Mouse (Mus musculus) hindbrain, postnatal 0 days (tissue): ENCODE results near the gene Trim5. TPM values are rescaled to one million over a fixed set of nuclear protein-coding genes. Genes with fewer than 3 reads are reported as not detected.
A peak's percentile ranks its signal among the peaks of the same experiment; 100 is the strongest.
"Not testable (repeated sequence)": the region's sequence is repeated elsewhere in the genome, so short reads cannot be mapped to it uniquely, and the experiment has no call there.

Experiments used
- ATAC-seq: fragments of 200-750 bp; cut with Nextera tagmentation; 2 replicates; pipeline ENCODE4 v1.8.0; 2017; ENCODE audit warnings: mild to moderate bottlenecking, moderate TSS enrichment, moderate library complexity
- DNase-seq: peaks from one replicate; pipeline ENCODE4 v3.0.0-alpha.2; 2015; ENCODE audit warnings: low spot score
- H3K27ac ChIP-seq: fragments of 300-500 bp; sonication (generic); 2 replicates; pipeline ENCODE4 v1.5.1; 2014; ENCODE audit warnings: mild to moderate bottlenecking
- H3K27me3 ChIP-seq: fragments of 300-500 bp; sonication (generic); 2 replicates; pipeline ENCODE4 v1.6.1; 2014; ENCODE audit warnings: low read length, mixed read lengths; ENCODE audit not compliant: insufficient read depth
- H3K36me3 ChIP-seq: fragments of 300-500 bp; sonication (generic); 2 replicates; pipeline ENCODE4 v1.6.1; 2014; ENCODE audit warnings: low read length, mixed read lengths; ENCODE audit not compliant: insufficient read depth
- H3K4me1 ChIP-seq: fragments of 300-500 bp; sonication (generic); 2 replicates; pipeline ENCODE4 v1.6.1; 2014; ENCODE audit warnings: antibody characterized with exemption, low read length, mixed read lengths; ENCODE audit not compliant: insufficient read depth
- H3K4me2 ChIP-seq: fragments of 300-500 bp; sonication (generic); 2 replicates; pipeline ENCODE4 v1.6.1; 2014; ENCODE audit warnings: low read depth, mild to moderate bottlenecking, low read length, moderate library complexity, mixed read lengths
- H3K4me3 ChIP-seq: fragments of 300-500 bp; sonication (generic); 2 replicates; pipeline ENCODE4 v1.5.1; 2014; ENCODE audit warnings: low read length
- H3K9ac ChIP-seq: fragments of 300-500 bp; sonication (generic); replicated peaks from 2 replicates; pipeline ENCODE4 v1.6.1; 2014; ENCODE audit warnings: mild to moderate bottlenecking, low read length, moderate library complexity, mixed read lengths
- H3K9me3 ChIP-seq: fragments of 300-500 bp; sonication (generic); 2 replicates; pipeline ENCODE4 v1.6.1; 2016; ENCODE audit warnings: low read length, mixed read lengths
- CTCF ChIP-seq: IDR thresholded peaks from 2 replicates; pipeline ENCODE4 v1.5.1; 2016; ENCODE audit warnings: antibody characterized with exemption, control low read depth, low read depth
- WGBS: fragments of 180-500 bp; shearing (Covaris S2); extraction: QIAGEN DNeasy Blood & Tissue Kit; methylation state at CpG from one replicate; pipeline ENCODE4 v1.1.7; 2014; 5-methylcytosine and 5-hydroxymethylcytosine counted together
- polyA plus RNA-seq: library from polyadenylated mRNA; unstranded; fragments of >200 nt; fragmentation: Nextera tagmentation; extraction: Ambion mirVana; gene quantifications from 2 replicates; pipeline ENCODE4 v1.2.1, GENCODE M21; 2015
- total RNA-seq: library from RNA; depleted of rRNA; stranded (reverse); fragments of >200 nt; gene quantifications from 2 replicates; pipeline ENCODE4 v1.2.3, GENCODE M21; 2014; rRNA removed

Gene Trim5
- total RNA-seq (0.16 TPM in 1 of 2 replicates, not detected in the other), polyA plus RNA-seq (0.25 and 0.47 TPM in 2 replicates)

DNA sequence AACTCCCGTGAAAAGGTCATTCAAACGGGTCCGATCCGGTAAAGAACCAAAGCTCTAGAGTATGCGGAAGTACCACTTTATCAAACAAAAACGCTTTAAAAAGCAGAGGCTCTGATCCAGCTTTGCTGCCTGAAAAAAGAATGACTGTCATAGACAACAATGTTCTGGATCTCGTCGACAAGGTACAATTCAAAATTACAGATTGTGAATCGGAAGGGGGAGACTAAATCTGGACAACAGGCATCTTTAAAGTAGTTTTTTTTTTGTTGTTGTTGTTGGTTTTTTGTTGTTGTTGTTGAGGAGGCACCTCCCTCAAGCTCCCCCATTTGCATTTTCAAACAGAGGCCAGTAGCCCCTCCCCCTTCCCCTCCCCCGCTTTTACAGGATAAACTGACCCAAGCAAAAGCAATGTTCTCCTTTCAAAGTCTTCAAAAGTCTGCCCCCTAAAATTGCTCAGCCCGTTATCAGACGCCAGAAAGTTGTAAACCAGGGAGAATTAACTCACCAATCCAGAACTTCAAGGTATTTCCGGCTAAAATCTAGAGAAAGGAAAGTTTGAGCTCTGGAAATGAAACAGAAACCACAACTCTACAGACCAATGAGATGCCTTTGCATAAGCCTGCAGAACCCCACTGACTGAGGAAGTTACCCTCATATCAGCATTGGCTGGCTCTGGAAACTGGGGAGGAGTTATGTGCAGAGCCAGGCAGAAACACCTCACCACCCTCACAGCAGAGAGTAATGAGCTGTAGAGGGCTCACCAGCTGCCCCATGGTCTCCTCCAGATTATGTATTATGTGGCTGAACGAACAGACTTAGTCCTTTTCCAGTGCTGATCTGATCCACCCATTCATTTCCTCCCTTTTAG, at the start of gene Trim5:
Gene Trim5 (minus strand): TSS at position 519 of the 868 bp plus-strand sequence.
- H3K4me2 ChIP-seq = 0 out of 2 replicates have a peak within 1 kb of the TSS, but pooled peaks have one; percentile 27
- DNase-seq, H3K9me3 ChIP-seq, H3K4me3 ChIP-seq, H3K27ac ChIP-seq, H3K36me3 ChIP-seq, H3K4me1 ChIP-seq, H3K9ac ChIP-seq, H3K27me3 ChIP-seq: not testable (repeated sequence)
- peak; percentile 76 for ATAC-seq
- WGBS = 42% methylated on average over 14 of the region's 14 CpGs

DNA sequence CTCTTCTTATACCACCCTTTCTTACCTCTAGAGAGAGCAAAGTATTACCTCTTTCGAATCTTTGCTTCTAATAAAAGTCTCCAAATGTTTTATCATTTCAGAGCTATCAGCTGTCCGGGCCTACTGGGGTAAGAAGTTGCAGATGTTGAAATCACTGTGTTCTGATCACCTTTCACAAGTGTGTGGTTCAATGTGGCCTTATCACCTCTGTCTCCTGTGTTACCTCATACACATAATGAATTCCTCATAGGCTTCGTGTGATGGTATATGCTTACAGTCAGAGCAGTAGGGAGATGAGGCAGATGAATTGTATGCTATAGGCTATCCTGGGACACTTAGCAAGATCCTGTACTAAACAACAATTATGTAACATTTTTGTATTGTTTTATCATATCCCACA, 47.7 kb upstream of the Trim5 start:
- 87% methylated on average over 3 of the region's 3 CpGs for WGBS
- not testable (repeated sequence) for H3K4me3 ChIP-seq, H3K4me2 ChIP-seq

DNA sequence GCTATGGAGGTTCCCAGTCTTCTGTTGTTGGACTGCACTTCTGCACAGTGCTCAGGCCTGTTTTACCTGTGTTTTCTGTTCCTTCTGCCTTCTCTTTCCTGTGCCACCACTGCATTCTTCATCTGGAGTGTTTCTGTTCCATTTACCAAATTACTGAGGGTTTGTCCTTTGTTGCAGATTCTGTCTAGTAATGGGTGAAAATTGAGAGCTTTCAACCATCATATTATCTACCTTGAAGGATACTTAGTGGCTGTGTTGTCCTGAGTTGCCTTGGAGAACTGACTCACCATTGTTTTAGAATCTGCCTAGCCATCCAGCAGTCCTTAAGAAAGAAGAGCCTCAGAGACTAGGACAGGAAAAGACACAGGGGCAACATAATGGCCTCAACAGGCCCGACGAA, 41.3 kb upstream of the Trim5 start, which contains the start of gene Trim34b:
Gene Trim34b (plus strand): TSS at position 301 of the 400 bp plus-strand sequence.
- not testable (repeated sequence) for H3K36me3 ChIP-seq, H3K9ac ChIP-seq, H3K27me3 ChIP-seq

More for the DNA sequence above, 47.7 kb upstream of the Trim5 start:
- H3K9me3 ChIP-seq, ATAC-seq, DNase-seq, H3K4me1 ChIP-seq, H3K9ac ChIP-seq, H3K27ac ChIP-seq, H3K36me3 ChIP-seq, H3K27me3 ChIP-seq: not testable (repeated sequence)

DNA sequence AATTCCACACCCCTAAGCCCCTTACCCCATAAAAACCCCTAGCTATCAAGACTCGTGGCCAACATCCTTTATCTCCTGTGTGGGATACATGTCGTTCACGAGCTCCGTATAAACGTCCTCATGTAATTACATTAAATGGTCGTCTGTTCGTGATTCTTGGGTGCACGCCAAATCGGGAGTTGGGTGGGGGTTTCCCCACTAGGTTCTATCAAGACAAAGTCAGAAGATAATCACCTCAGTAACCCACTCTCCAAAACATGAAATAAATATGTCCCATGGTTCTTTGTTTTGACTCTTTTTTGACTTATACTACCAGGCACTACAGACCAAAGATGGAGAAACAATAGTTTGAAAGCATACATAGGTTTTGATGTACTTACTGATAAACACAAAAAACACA, 34.1 kb upstream of the Trim5 start:
- H3K27ac ChIP-seq = no peak overlapping the region
- H3K36me3 ChIP-seq = no peaks in the 10 kb centered on the region
- ATAC-seq (no peak), DNase-seq (no peak)
- 84% methylated on average over 9 of the region's 9 CpGs for WGBS
- H3K4me1 ChIP-seq = no peaks in the 10 kb centered on the region
- H3K9ac ChIP-seq = no peak overlapping the region
- no peaks in the 10 kb centered on the region for H3K27me3 ChIP-seq
- H3K9me3 ChIP-seq = no peaks in the 10 kb centered on the region
- TF ChIP-seq CTCF = no peak
- H3K4me3 ChIP-seq = no peak overlapping the region
- H3K4me2 ChIP-seq = no peak overlapping the region

More for the DNA sequence above, 41.3 kb upstream of the Trim5 start, which contains the start of gene Trim34b:
- 86% methylated on average over 2 of the region's 2 CpGs for WGBS
- not testable (repeated sequence) for H3K27ac ChIP-seq, DNase-seq, H3K4me2 ChIP-seq, H3K9me3 ChIP-seq, H3K4me1 ChIP-seq, H3K4me3 ChIP-seq, ATAC-seq

DNA sequence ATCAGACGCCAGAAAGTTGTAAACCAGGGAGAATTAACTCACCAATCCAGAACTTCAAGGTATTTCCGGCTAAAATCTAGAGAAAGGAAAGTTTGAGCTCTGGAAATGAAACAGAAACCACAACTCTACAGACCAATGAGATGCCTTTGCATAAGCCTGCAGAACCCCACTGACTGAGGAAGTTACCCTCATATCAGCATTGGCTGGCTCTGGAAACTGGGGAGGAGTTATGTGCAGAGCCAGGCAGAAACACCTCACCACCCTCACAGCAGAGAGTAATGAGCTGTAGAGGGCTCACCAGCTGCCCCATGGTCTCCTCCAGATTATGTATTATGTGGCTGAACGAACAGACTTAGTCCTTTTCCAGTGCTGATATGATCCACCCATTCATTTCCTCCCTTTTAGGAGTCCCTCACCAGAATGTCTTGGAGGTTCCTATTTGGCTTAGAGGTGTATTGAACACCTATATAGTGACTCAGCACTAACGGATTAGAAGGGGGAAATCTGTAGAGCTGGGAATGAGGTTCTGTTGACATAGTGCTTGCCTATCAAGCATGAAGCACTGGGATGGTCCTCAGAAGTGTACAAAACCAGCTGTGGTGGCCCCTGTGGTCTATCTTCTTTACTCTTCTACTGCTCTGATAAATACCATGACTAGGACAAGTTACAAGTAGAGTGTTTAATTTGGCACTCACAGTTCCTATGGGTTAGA, 27.6 kb upstream of the Trim5 start, which contains the start of gene Trim12a:
Gene Trim12a (minus strand): TSS at position 98 of the 712 bp plus-strand sequence.
- H3K27me3 ChIP-seq, H3K36me3 ChIP-seq, H3K9me3 ChIP-seq, DNase-seq, H3K9ac ChIP-seq, H3K27ac ChIP-seq, H3K4me1 ChIP-seq: not testable (repeated sequence)
- WGBS = 24% methylated on average over 4 of the region's 4 CpGs
- Histone ChIP-seq H3K4me3 (peak within 1 kb of the TSS; percentile 32), H3K4me2 (peak within 1 kb of the TSS; percentile 43)
- ATAC-seq = peak; percentile 74; the same call in 1 of the 2 replicates

DNA sequence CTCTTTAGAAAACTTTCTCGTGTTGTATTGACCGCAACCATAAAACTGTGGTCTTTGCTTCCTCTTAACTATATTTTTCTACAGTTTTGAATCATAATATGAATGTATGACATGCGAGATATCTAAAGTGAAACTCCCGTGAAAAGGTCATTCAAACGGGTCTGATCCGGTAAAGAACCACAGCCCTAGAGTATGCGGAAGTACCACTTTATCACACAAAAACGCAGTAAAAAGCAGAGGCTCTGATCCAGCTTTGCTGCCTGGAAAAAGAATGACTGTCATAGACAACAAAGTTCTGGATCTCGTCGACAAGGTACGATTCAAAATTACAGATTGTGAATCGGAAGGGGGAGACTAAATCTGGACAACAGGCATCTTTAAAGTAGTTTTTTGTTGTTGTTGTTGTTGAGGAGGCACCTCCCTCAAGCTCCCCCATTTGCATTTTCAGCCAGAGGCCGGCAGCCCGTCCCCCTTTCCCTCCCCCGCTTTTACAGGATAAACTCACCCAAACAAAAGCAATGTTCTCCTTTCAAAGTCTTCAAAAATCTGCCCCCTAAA, 27.0 kb upstream of the Trim5 start:
- 15% methylated on average over 15 of the region's 15 CpGs for WGBS
- no peak for ATAC-seq
- Histone ChIP-seq H3K4me2 (peak overlapping the region; percentile 43), H3K36me3 (no peaks in the 10 kb centered on the region), H3K9ac (no peak overlapping the region), H3K27ac (no peak overlapping the region), H3K9me3 (no peaks in the 10 kb centered on the region), H3K4me3 (peak overlapping the region; percentile 32), H3K27me3 (no peaks in the 10 kb centered on the region), H3K4me1 (no peaks in the 10 kb centered on the region)
- TF ChIP-seq CTCF = no peak
- DNase-seq = peak; percentile 1
